Mouse (Mus musculus): ENCODE data around the gene AC129217.1.
A peak's percentile ranks its signal among the peaks of the same experiment; 100 is the strongest.

AC129217.1 gene

GRCm38 (mm10) chr19:8870838-8871237, 41.3 kb downstream of the AC129217.1 start:
- peak; percentile 22 for DNase-seq (ENCODE audit: low read depth, low spot score)

- DNase-seq (ENCODE audit: low read depth, low spot score): peak; percentile 88
These were observed 42.0 kb downstream of the AC129217.1 start, which contains the start of gene Ubxn1 for GRCm38 (mm10) chr19:8871267-8872186. Ubxn1 (plus strand) TSS chr19:8871496.

GRCm38 (mm10) chr19:8872266-8872840, 42.8 kb downstream of the AC129217.1 start:
- peak; percentile 9 for DNase-seq (ENCODE audit: low read depth, low spot score)

- DNase-seq (ENCODE audit: low read depth, low spot score): no peak
These were observed 45.5 kb downstream of the AC129217.1 start for GRCm38 (mm10) chr19:8875031-8875430.

- peak; percentile 72 for DNase-seq (ENCODE audit: low read depth, low spot score)
These were observed 50.9 kb downstream of the AC129217.1 start, which contains the start of gene Uqcc3 for GRCm38 (mm10) chr19:8880311-8881033. Uqcc3 (minus strand) TSS chr19:8880923.

- DNase-seq (ENCODE audit: low read depth, low spot score): no peak
These were observed 51.4 kb downstream of the AC129217.1 start for GRCm38 (mm10) chr19:8881034-8881392.

- DNase-seq (ENCODE audit: low read depth, low spot score): no peak
These were observed 54.0 kb downstream of the AC129217.1 start, which contains the start of the genes Lbhd1 and Gm49403 for GRCm38 (mm10) chr19:8883616-8884015. Lbhd1 (plus strand) TSS chr19:8883732. Gm49403 (plus strand) TSS chr19:8883930.

GRCm38 (mm10) chr19:8886916-8887584, 57.5 kb downstream of the AC129217.1 start:
- DNase-seq (ENCODE audit: low read depth, low spot score): no peak

- DNase-seq (ENCODE audit: low read depth, low spot score): peak; percentile 28
These were observed 58.3 kb downstream of the AC129217.1 start for GRCm38 (mm10) chr19:8887585-8888463.

GRCm38 (mm10) chr19:8888511-8889385, 59.2 kb downstream of the AC129217.1 start, which contains the start of the genes 1810009A15Rik and Gm49416:
1810009A15Rik (plus strand) TSS chr19:8888853.
Gm49416 (plus strand) TSS chr19:8888926.
- DNase-seq (ENCODE audit: low read depth, low spot score): peak; percentile 93
